Mouse (Mus musculus) neural tube, embryonic 11.5 days (tissue): ENCODE data around the gene Hoxa3. TPM values are rescaled to one million over a fixed set of nuclear protein-coding genes. Genes with fewer than 3 reads are reported as not detected.

Experiments
- ATAC-seq: fragments of 200-750 bp; cut with Nextera tagmentation; 2 replicates; pipeline ENCODE4 v1.8.0; 2017; ENCODE audit warnings: moderate number of reproducible peaks, mild to moderate bottlenecking, moderate TSS enrichment, moderate library complexity; ENCODE audit not compliant: insufficient read depth, low FRiP score, low TSS enrichment
- DNase-seq: peaks from one replicate; pipeline ENCODE4 v3.0.0-alpha.2; 2015; ENCODE audit warnings: low spot score
- H3K27ac ChIP-seq: fragments of 300-500 bp; sonication (generic); 2 replicates; pipeline ENCODE4 v1.5.1; 2014; ENCODE audit warnings: low read depth, mild to moderate bottlenecking, low read length
- H3K27me3 ChIP-seq: fragments of 300-500 bp; sonication (generic); 2 replicates; pipeline ENCODE4 v1.6.1; 2014; ENCODE audit warnings: mild to moderate bottlenecking, low read length, mixed read lengths; ENCODE audit not compliant: control insufficient read depth, insufficient read depth
- H3K36me3 ChIP-seq: fragments of 300-500 bp; sonication (generic); 2 replicates; pipeline ENCODE4 v1.6.1; 2014; ENCODE audit warnings: mild to moderate bottlenecking, low read length, moderate library complexity, mixed read lengths; ENCODE audit not compliant: control insufficient read depth, insufficient read depth
- H3K4me1 ChIP-seq: fragments of 300-500 bp; sonication (generic); 2 replicates; pipeline ENCODE4 v1.6.1; 2014; ENCODE audit warnings: low read length, mixed read lengths; ENCODE audit not compliant: control insufficient read depth, insufficient read depth
- H3K4me2 ChIP-seq: fragments of 300-500 bp; sonication (generic); 2 replicates; pipeline ENCODE4 v1.6.1; 2014; ENCODE audit warnings: low read depth, mild to moderate bottlenecking, moderate library complexity
- H3K4me3 ChIP-seq: fragments of 300-500 bp; sonication (generic); 2 replicates; pipeline ENCODE4 v1.5.1; 2014; ENCODE audit warnings: low read depth, low read length
- H3K9ac ChIP-seq: fragments of 300-500 bp; sonication (generic); 2 replicates; pipeline ENCODE4 v1.6.1; 2014; ENCODE audit warnings: mild to moderate bottlenecking, low read length
- H3K9me3 ChIP-seq: fragments of 300-500 bp; sonication (generic); 2 replicates; pipeline ENCODE4 v1.6.1; 2016; ENCODE audit warnings: low read length; ENCODE audit not compliant: control insufficient read depth
- WGBS: fragments of 180-500 bp; shearing (Covaris S2); extraction: QIAGEN DNeasy Blood & Tissue Kit; methylation state at CpG from one replicate; pipeline ENCODE4 v1.1.7; 2014; 5-methylcytosine and 5-hydroxymethylcytosine counted together
- polyA plus RNA-seq: library from polyadenylated mRNA; unstranded; fragments of >200 nt; fragmentation: Nextera tagmentation; extraction: Ambion mirVana; gene quantifications from 2 replicates; pipeline ENCODE4 v1.2.1, GENCODE M21; 2014

The Hoxa3 gene
- polyA plus RNA-seq, 1 experiment from 2014 or later: 20.2 TPM

- peak overlapping the region; percentile 99 for H3K4me2 ChIP-seq
- peaks cover 18% of the 10 kb centered on the region; the same call in 1 of the 2 replicates for H3K27me3 ChIP-seq
- peak overlapping the region; percentile 87 for H3K4me3 ChIP-seq
- no peaks in the 10 kb centered on the region for H3K9me3 ChIP-seq
- H3K36me3 ChIP-seq: no peaks in the 10 kb centered on the region
- ATAC-seq: no peak
- under 1% methylated on average over 24 of the region's 24 CpGs for WGBS
- DNase-seq: peak; percentile 68
- H3K9ac ChIP-seq: peak overlapping the region; percentile 99
- peak overlapping the region; percentile 100 for H3K27ac ChIP-seq
- H3K4me1 ChIP-seq: peaks cover 9% of the 10 kb centered on the region
Measured at GRCm38 (mm10) chr6:52223939-52224760, 11.0 kb upstream of the Hoxa3 start.

- no peaks in the 10 kb centered on the region for H3K9me3 ChIP-seq
- peak overlapping the region; percentile 87 for H3K4me3 ChIP-seq
- no peaks in the 10 kb centered on the region for H3K36me3 ChIP-seq
- H3K9ac ChIP-seq: peak overlapping the region; percentile 99
- DNase-seq (no peak), ATAC-seq (no peak)
- peaks cover 16% of the 10 kb centered on the region; the same call in 1 of the 2 replicates for H3K27me3 ChIP-seq
- H3K4me1 ChIP-seq: peaks cover 14% of the 10 kb centered on the region
- WGBS: 2% methylated on average over 13 of the region's 13 CpGs
- peak overlapping the region; percentile 100 for H3K27ac ChIP-seq
- peak overlapping the region; percentile 99 for H3K4me2 ChIP-seq
Measured at GRCm38 (mm10) chr6:52222729-52223128, 9.6 kb upstream of the Hoxa3 start.

DNA sequence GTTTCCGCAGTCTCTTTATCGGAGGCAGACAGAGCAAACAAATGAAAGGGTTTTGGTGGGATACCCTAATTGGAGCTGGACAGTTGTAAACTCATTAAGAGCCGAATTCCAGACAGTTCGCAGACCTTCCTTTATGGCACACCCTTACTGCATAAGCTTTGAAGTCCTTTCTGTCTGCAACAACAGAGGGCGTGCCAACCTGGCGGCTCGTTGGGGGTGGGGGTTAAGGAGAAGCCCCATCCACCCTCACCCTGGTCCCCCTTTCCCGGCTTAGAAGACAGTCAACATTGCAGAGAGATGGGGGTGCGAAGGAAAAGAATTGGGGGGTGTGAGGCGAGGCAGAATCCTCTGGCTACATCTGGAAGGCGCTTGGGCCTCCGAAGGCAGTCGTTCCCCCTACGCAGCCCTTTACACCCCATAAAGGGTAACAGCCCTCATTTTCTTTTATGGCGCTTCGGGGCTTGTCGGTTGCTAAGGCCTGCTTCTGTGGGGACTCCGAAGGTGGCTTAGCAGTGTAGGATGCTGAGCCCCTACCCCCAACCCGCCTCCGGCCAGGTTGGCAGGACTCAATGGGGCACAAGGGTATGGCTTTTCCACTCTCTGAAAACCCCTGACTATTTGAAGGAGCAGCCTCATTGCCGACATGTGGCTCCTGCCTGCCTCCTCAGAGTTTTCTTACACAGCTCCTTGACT, 9.0 kb upstream of the Hoxa3 start:
- Histone ChIP-seq H3K4me1 (peaks cover 15% of the 10 kb centered on the region), H3K9ac (peak overlapping the region; percentile 99), H3K36me3 (no peaks in the 10 kb centered on the region), H3K27me3 (0 out of 2 replicates have a peak, but pooled peaks cover 15% of the 10 kb centered on the region), H3K9me3 (no peaks in the 10 kb centered on the region), H3K27ac (peak overlapping the region; percentile 100), H3K4me3 (peak overlapping the region; percentile 87), H3K4me2 (peak overlapping the region; percentile 99)
- ATAC-seq (peak; percentile 29), DNase-seq (no peak)
- 2% methylated on average over 21 of the region's 21 CpGs for WGBS

GRCm38 (mm10) chr6:52221337-52221992, 8.3 kb upstream of the Hoxa3 start, which contains the start of gene Hoxa7:
Gene Hoxa7 (minus strand): TSS chr6:52221854.
- peak; percentile 48 for ATAC-seq
- Histone ChIP-seq H3K36me3 (no peaks in the 10 kb centered on the region), H3K4me1 (peaks cover 15% of the 10 kb centered on the region), H3K9ac (peak within 1 kb of the TSS; percentile 99), H3K27me3 (0 out of 2 replicates have a peak, but pooled peaks cover 12% of the 10 kb centered on the region), H3K27ac (peak within 1 kb of the TSS; percentile 100), H3K4me3 (peak within 1 kb of the TSS; percentile 87), H3K4me2 (peak within 1 kb of the TSS; percentile 99), H3K9me3 (no peaks in the 10 kb centered on the region)
- peak; percentile 93 for DNase-seq
- WGBS: under 1% methylated on average over 46 of the region's 46 CpGs

- no peaks in the 10 kb centered on the region for H3K9me3 ChIP-seq
- peaks cover 15% of the 10 kb centered on the region for H3K4me1 ChIP-seq
- H3K27me3 ChIP-seq: peaks cover 17% of the 10 kb centered on the region; the same call in 1 of the 2 replicates
- no peak for DNase-seq
- peak overlapping the region; percentile 87 for H3K4me3 ChIP-seq
- H3K27ac ChIP-seq: peak overlapping the region; percentile 100
- H3K36me3 ChIP-seq: no peaks in the 10 kb centered on the region
- no peak for ATAC-seq
- H3K9ac ChIP-seq: peak overlapping the region; percentile 99
- H3K4me2 ChIP-seq: peak overlapping the region; percentile 99
- WGBS: 3% methylated on average over 12 of the region's 12 CpGs
Measured at GRCm38 (mm10) chr6:52220865-52221310, 7.8 kb upstream of the Hoxa3 start.

DNA sequence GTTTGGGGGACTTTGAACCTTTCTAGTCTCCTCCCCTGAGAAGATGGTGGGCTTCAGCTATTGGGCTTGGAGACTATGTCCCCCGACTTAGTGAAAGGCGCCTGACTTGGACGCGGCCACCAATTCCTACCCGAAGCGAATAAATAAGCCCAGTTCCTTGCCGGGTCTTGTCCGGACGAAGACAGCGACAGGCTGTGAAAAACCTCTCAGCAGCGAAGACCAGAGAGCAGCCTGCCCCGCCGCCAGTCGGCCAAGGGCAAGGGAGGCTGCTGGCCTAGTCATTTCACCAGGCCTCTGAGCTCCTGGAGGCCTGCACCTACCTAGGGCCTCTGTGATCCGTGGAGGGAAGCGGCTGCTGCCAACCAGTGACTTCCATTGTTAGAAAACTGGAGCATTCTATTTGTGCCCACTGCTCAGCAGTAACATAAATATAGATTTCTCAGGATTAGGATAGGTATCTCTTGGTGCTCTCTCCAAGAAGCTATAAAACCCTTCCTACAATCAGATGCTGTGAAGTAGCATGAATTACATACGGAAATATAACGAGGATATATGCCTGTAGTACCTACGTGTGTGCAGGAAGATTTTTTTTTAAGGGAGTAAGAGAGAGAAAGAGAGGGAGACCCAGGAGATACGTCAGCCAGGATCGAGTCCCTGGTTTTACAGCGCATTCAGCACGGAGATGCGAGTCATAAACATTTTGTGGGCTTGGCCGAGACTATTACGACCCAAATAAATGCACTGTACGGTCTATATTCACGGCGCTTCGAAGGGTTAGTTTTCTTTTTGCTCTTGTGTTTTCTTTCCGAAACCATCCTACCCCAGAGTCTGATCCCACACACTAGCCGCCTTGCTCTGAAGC, 7.1 kb upstream of the Hoxa3 start:
- Histone ChIP-seq H3K9ac (peak overlapping the region; percentile 99), H3K27ac (peak overlapping the region; percentile 100), H3K4me2 (peak overlapping the region; percentile 99), H3K27me3 (peaks cover 13% of the 10 kb centered on the region; the same call in 1 of the 2 replicates), H3K36me3 (no peaks in the 10 kb centered on the region), H3K4me3 (peak overlapping the region; percentile 87), H3K4me1 (peaks cover 15% of the 10 kb centered on the region), H3K9me3 (no peaks in the 10 kb centered on the region)
- peak; percentile 60 for DNase-seq
- ATAC-seq: no peak
- 6% methylated on average over 32 of the region's 32 CpGs for WGBS

DNA sequence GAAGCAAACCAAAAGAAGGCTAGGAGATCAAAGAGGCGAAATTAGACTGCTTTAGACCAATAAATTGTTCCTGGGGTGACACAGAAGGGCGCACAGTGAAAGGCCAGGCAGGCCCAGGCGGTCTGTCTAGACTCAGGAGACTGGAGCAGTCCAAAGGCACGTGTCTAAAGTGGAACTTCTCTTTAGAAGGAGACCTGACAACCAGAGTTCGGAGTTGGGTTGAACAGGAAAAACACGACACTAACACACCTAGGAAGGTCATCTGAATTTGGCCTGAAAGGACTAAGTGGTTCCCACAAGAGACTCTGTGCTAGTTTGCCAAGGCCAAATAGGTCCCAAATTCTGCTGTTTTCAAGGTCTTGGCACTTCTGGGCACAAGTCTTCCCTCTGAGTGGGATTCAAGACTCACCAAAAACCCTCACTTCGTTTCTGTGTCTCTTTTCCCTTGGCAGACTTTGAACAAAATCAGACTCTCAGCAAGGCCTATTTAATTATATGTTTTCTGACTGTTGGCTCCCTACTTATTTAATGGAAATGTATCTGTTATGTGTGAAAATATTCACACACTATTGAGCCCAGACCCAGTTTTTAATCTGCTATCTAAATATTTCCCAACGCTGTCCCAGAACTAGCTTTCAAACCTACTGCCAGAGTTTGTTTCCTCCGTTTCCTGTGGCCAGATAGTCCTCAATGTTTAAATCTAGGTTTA, 6.3 kb upstream of the Hoxa3 start:
- H3K4me1 ChIP-seq: peaks cover 19% of the 10 kb centered on the region
- peak overlapping the region; percentile 100 for H3K27ac ChIP-seq
- ATAC-seq: no peak
- peaks cover 8% of the 10 kb centered on the region; the same call in 1 of the 2 replicates for H3K27me3 ChIP-seq
- H3K9me3 ChIP-seq: no peaks in the 10 kb centered on the region
- no peaks in the 10 kb centered on the region for H3K36me3 ChIP-seq
- peak; percentile 57 for DNase-seq
- peak overlapping the region; percentile 99 for H3K9ac ChIP-seq
- 12% methylated on average over 9 of the region's 9 CpGs for WGBS
- H3K4me3 ChIP-seq: peak overlapping the region; percentile 87
- H3K4me2 ChIP-seq: peak overlapping the region; percentile 99
